In the genomic region with DNA sequence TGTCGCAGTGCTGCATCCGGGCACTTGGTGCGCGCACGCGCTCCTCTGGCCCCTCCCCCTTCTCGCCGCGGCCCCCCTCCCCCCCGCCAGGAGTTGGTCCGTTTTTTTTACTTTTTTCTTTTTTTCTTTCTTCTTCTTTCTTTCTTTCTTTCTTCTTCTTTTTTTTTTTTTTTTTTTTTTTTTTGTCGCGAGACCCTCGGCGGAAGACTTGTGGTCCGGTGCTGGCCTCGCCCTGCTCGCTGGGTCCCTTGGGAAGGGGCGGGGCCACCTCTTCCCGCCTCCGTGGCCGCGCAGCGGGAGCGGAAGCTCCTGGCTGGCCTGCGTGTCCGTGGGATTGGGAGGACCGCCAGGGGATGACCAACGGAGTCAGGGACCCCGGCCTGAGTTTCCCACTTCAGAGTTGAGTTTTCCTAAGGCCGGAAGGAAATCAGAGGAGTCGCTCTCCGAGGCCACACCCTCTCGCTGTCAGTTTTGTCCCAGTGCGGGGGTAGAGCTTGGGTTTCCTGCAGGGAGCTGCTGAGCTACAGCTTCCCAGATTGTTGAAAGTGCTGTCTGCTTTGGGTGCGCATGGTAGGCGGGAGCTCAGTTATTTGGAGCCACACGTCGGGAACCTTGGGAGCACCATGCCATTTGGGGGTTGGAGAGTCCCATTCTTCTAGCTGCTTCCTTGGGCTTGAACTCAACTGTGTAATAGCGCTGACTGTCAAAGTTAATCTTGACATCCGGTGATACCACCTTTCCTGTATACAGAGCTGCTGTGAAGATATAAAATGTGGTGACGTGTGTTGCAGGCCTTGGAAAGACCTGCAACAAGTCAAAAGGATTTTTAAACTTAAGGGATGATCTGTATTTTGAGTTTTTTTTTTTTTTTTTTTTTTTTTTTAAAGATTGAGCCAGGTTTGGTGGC, we compare ENCODE assay signal across 7 mouse cellular contexts. TPM values are rescaled to one million over a fixed set of nuclear protein-coding genes. Genes with fewer than 3 reads are reported as not detected.
DNase-seq lines count a peak whose midpoint lies in the region; ATAC-seq and TF ChIP-seq lines count a peak whose summit lies in the region.

No protein-coding gene starts in this region.

- H3K4me3 ChIP-seq in intestine, postnatal 0 days (ENCODE audit: low read depth, low read length) = peak overlapping the region; percentile 99
- H3K4me3 ChIP-seq in limb, embryonic 10.5 days = peak overlapping the region; percentile 99
- peak overlapping the region; percentile 98 for H3K4me3 ChIP-seq in midbrain, embryonic 11.5 days (ENCODE audit: low read depth, low read length)

- peak; percentile 85 for DNase-seq in adrenal gland, postnatal 25 days
- DNase-seq in embryo, embryonic 9.5 days (ENCODE audit: extremely low spot score) = peak; percentile 79
- DNase-seq in gastrocnemius, postnatal 4 days (ENCODE audit: low spot score in 2 of 2) = peak; percentile 76 to 86
- DNase-seq in limb, embryonic 10.5 days (ENCODE audit: low spot score) = peak; percentile 87
- DNase-seq in midbrain, embryonic 11.5 days (ENCODE audit: low spot score, missing footprints) = peak; percentile 96
- peak; percentile 55 for DNase-seq in spleen, adult 12 weeks (ENCODE audit: low spot score)

- peak overlapping the region; percentile 95 for H3K27ac ChIP-seq in intestine, postnatal 0 days (ENCODE audit: low read depth, low read length)
- peak overlapping the region; percentile 100 for H3K27ac ChIP-seq in limb, embryonic 10.5 days
- peak overlapping the region; percentile 95 for H3K27ac ChIP-seq in midbrain, embryonic 11.5 days (ENCODE audit: low read depth, low read length)

- H3K9me3 ChIP-seq in intestine, postnatal 0 days (ENCODE audit: control insufficient read depth) = no peaks in the 10 kb centered on the region
- no peaks in the 10 kb centered on the region for H3K9me3 ChIP-seq in limb, embryonic 10.5 days (replicated peaks)
- no peaks in the 10 kb centered on the region for H3K9me3 ChIP-seq in midbrain, embryonic 11.5 days (ENCODE audit: control insufficient read depth, low read length)

- H3K4me1 ChIP-seq in intestine, postnatal 0 days (replicated peaks; ENCODE audit: control insufficient read depth, insufficient read depth, low read length) = peaks cover 4% of the 10 kb centered on the region; the same call in 1 of the 2 replicates
- peaks cover 12% of the 10 kb centered on the region for H3K4me1 ChIP-seq in limb, embryonic 10.5 days
- peaks cover 11% of the 10 kb centered on the region for H3K4me1 ChIP-seq in midbrain, embryonic 11.5 days (ENCODE audit: control insufficient read depth, insufficient read depth, low read length)

- peak; percentile 63 for ATAC-seq in intestine, postnatal 0 days
- peak; percentile 65 for ATAC-seq in midbrain, embryonic 11.5 days (ENCODE audit: low FRiP score)

- peaks cover 25% of the 10 kb centered on the region for H3K36me3 ChIP-seq in intestine, postnatal 0 days (ENCODE audit: control insufficient read depth, insufficient read depth)
- H3K36me3 ChIP-seq in limb, embryonic 10.5 days = peaks cover 48% of the 10 kb centered on the region
- peaks cover 22% of the 10 kb centered on the region; the same call in 1 of the 2 replicates for H3K36me3 ChIP-seq in midbrain, embryonic 11.5 days (ENCODE audit: control insufficient read depth, insufficient read depth, low read length)

- under 1% methylated on average over 41 of the region's 42 CpGs for WGBS in intestine, postnatal 0 days
- 1% methylated on average over 42 of the region's 42 CpGs for WGBS in limb, embryonic 10.5 days
- WGBS in midbrain, embryonic 11.5 days = 1% methylated on average over 37 of the region's 42 CpGs

- H3K4me2 ChIP-seq in intestine, postnatal 0 days (replicated peaks; ENCODE audit: low read depth) = peak overlapping the region; percentile 70
- H3K4me2 ChIP-seq in midbrain, embryonic 11.5 days = peak overlapping the region; percentile 94

- H3K27me3 ChIP-seq in intestine, postnatal 0 days (replicated peaks; ENCODE audit: control insufficient read depth, insufficient read depth, low read length) = no peaks in the 10 kb centered on the region
- no peaks in the 10 kb centered on the region for H3K27me3 ChIP-seq in limb, embryonic 10.5 days (ENCODE audit: low read depth, poor library complexity, severe bottlenecking)
- no peaks in the 10 kb centered on the region for H3K27me3 ChIP-seq in midbrain, embryonic 11.5 days (ENCODE audit: control insufficient read depth, insufficient read depth, low read length)

- H3K9ac ChIP-seq in intestine, postnatal 0 days (ENCODE audit: low read depth, low read length) = peak overlapping the region; percentile 94
- H3K9ac ChIP-seq in midbrain, embryonic 11.5 days (ENCODE audit: low read length) = peak overlapping the region; percentile 100

- peak; percentile 17; the same call in 1 of the 2 replicates for TF ChIP-seq CTCF in intestine, postnatal 0 days (IDR thresholded peaks at IDR 0.05; ENCODE audit: low read depth)

RNA-seq across cellular contexts. Expression of a gene that starts 0.9 kb away (rescaled TPM):
- total RNA-seq in adrenal gland, postnatal 25 days (2021) = 189 and 309 TPM in 2 replicates
- 100 to 1,000 TPM; 287 to 354 TPM for total RNA-seq in gastrocnemius, postnatal 4 days (2021)
- polyA plus RNA-seq in intestine, postnatal 0 days (2015; fragmentation: Nextera tagmentation; extraction: Ambion mirVana) = 120 and 132 TPM in 2 replicates
- polyA plus RNA-seq in limb, embryonic 10.5 days (2016; fragmentation: Nextera tagmentation; extraction: Ambion mirVana) = 408 and 469 TPM in 2 replicates
- polyA plus RNA-seq in midbrain, embryonic 11.5 days (2014; fragmentation: Nextera tagmentation; extraction: Ambion mirVana) = 51.6 and 54.4 TPM in 2 replicates

RNA-seq across cellular contexts. Expression of a gene that starts 21.6 kb away (rescaled TPM):
- total RNA-seq in adrenal gland, postnatal 25 days (2021) = 4.4 and 9.7 TPM in 2 replicates
- total RNA-seq in gastrocnemius, postnatal 4 days (2021) = 1 to 10 TPM; 7.6 to 8.9 TPM
- polyA plus RNA-seq in intestine, postnatal 0 days (2015; fragmentation: Nextera tagmentation; extraction: Ambion mirVana) = 6.3 and 6.6 TPM in 2 replicates
- polyA plus RNA-seq in limb, embryonic 10.5 days (2016; fragmentation: Nextera tagmentation; extraction: Ambion mirVana) = 9.7 and 10.1 TPM in 2 replicates
- 9.4 and 9.6 TPM in 2 replicates for polyA plus RNA-seq in midbrain, embryonic 11.5 days (2014; fragmentation: Nextera tagmentation; extraction: Ambion mirVana)

RNA-seq across cellular contexts. Expression of a gene that starts 25.5 kb away (rescaled TPM):
- total RNA-seq in adrenal gland, postnatal 25 days (2021) = 2.8 and 5.5 TPM in 2 replicates
- total RNA-seq in gastrocnemius, postnatal 4 days (2021) = 10 to 100 TPM; 16.0 to 21.7 TPM
- 537 and 545 TPM in 2 replicates for polyA plus RNA-seq in intestine, postnatal 0 days (2015; fragmentation: Nextera tagmentation; extraction: Ambion mirVana)
- 5.2 and 6.5 TPM in 2 replicates for polyA plus RNA-seq in limb, embryonic 10.5 days (2016; fragmentation: Nextera tagmentation; extraction: Ambion mirVana)
- polyA plus RNA-seq in midbrain, embryonic 11.5 days (2014; fragmentation: Nextera tagmentation; extraction: Ambion mirVana) = 5.5 and 6.7 TPM in 2 replicates

RNA-seq across cellular contexts. Expression of a gene that starts 35.6 kb away (rescaled TPM):
- 0.24 TPM in 1 of 2 replicates, not detected in the other for total RNA-seq in adrenal gland, postnatal 25 days (2021)
- total RNA-seq in gastrocnemius, postnatal 4 days (2021) = 100 to 1,000 TPM; 254 to 296 TPM
- 0.29 and 0.47 TPM in 2 replicates for polyA plus RNA-seq in intestine, postnatal 0 days (2015; fragmentation: Nextera tagmentation; extraction: Ambion mirVana)
- not detected in 2 replicates for polyA plus RNA-seq in limb, embryonic 10.5 days (2016; fragmentation: Nextera tagmentation; extraction: Ambion mirVana)
- 0.07 TPM in 1 of 2 replicates, not detected in the other for polyA plus RNA-seq in midbrain, embryonic 11.5 days (2014; fragmentation: Nextera tagmentation; extraction: Ambion mirVana)

RNA-seq across cellular contexts. Expression of a gene that starts 38.3 kb away (rescaled TPM):
- 0.15 TPM in 1 of 2 replicates, not detected in the other for total RNA-seq in adrenal gland, postnatal 25 days (2021)
- not detected for total RNA-seq in gastrocnemius, postnatal 4 days (2021)
- 63.0 and 64.4 TPM in 2 replicates for polyA plus RNA-seq in intestine, postnatal 0 days (2015; fragmentation: Nextera tagmentation; extraction: Ambion mirVana)
- polyA plus RNA-seq in limb, embryonic 10.5 days (2016; fragmentation: Nextera tagmentation; extraction: Ambion mirVana) = 6.3 and 7.2 TPM in 2 replicates
- polyA plus RNA-seq in midbrain, embryonic 11.5 days (2014; fragmentation: Nextera tagmentation; extraction: Ambion mirVana) = 0.78 and 0.86 TPM in 2 replicates

Comparison
In these comparisons a context has a peak if more than half of its experiments do, and no peak if none do; other contexts are left out.
1. Peak in every context shown above with its lines: DNase-seq, ATAC-seq, H3K4me3 ChIP-seq and H3K27ac ChIP-seq.
2. RNA of a gene that starts 25.5 kb away (polyA plus RNA-seq): 537 to 545 TPM in intestine, postnatal 0 days; 5.5 to 6.7 TPM in midbrain, embryonic 11.5 days and 5.2 to 6.5 TPM in limb, embryonic 10.5 days; every median in the first group is over 10 times any median in the second.